Mouse (Mus musculus): ENCODE measurements around the gene Tank.
A peak's percentile ranks its signal among the peaks of the same experiment; 100 is the strongest.

The Tank gene

GRCm38 (mm10) chr2:61578433-61578832 lies at the start of gene Tank:
Gene Tank, plus strand, starts transcription at chr2:61578585.
- DNase-seq (ENCODE audit: low spot score in 2 of 2), result no peak

- no peak for DNase-seq (ENCODE audit: low spot score in 2 of 2)
Measured at GRCm38 (mm10) chr2:61532326-61532725, 46.1 kb upstream of the Tank start.

- peak; percentile 16 to 30 for DNase-seq (ENCODE audit: low spot score in 2 of 2)
Measured at GRCm38 (mm10) chr2:61533131-61533530, 45.3 kb upstream of the Tank start.

- DNase-seq (ENCODE audit: low spot score in 2 of 2), result no peak
Measured at GRCm38 (mm10) chr2:61536901-61537300, 41.5 kb upstream of the Tank start.

GRCm38 (mm10) chr2:61539378-61539777 lies 39.0 kb upstream of the Tank start:
- DNase-seq (ENCODE audit: low spot score in 2 of 2), result no peak

- no peak for DNase-seq (ENCODE audit: low spot score in 2 of 2)
Measured at GRCm38 (mm10) chr2:61542426-61542825, 36.0 kb upstream of the Tank start.

GRCm38 (mm10) chr2:61545666-61546065 lies 32.7 kb upstream of the Tank start:
- DNase-seq (ENCODE audit: low spot score in 2 of 2), result no peak

- no peak for DNase-seq (ENCODE audit: low spot score in 2 of 2)
Measured at GRCm38 (mm10) chr2:61548021-61548420, 30.4 kb upstream of the Tank start.

- no peak for DNase-seq (ENCODE audit: low spot score in 2 of 2)
Measured at GRCm38 (mm10) chr2:61551680-61552079, 26.7 kb upstream of the Tank start.

GRCm38 (mm10) chr2:61555367-61555766 lies 23.0 kb upstream of the Tank start:
- no peak for DNase-seq (ENCODE audit: low spot score in 2 of 2)

- no peak for DNase-seq (ENCODE audit: low spot score in 2 of 2)
Measured at GRCm38 (mm10) chr2:61555825-61556224, 22.6 kb upstream of the Tank start.

GRCm38 (mm10) chr2:61556639-61557038 lies 21.7 kb upstream of the Tank start:
- no peak for DNase-seq (ENCODE audit: low spot score in 2 of 2)

- DNase-seq (ENCODE audit: low spot score in 2 of 2), result no peak
Measured at GRCm38 (mm10) chr2:61557848-61558471, 20.4 kb upstream of the Tank start.

GRCm38 (mm10) chr2:61561058-61561457 lies 17.3 kb upstream of the Tank start:
- no peak for DNase-seq (ENCODE audit: low spot score in 2 of 2)

- DNase-seq (ENCODE audit: low spot score in 2 of 2), result no peak
Measured at GRCm38 (mm10) chr2:61563202-61563601, 15.2 kb upstream of the Tank start.

- DNase-seq (ENCODE audit: low spot score in 2 of 2), result no peak
Measured at GRCm38 (mm10) chr2:61567045-61567783, 11.2 kb upstream of the Tank start.

- DNase-seq (ENCODE audit: low spot score in 2 of 2), result no peak
Measured at GRCm38 (mm10) chr2:61569181-61569580, 9.2 kb upstream of the Tank start.

GRCm38 (mm10) chr2:61571343-61571955 lies 6.9 kb upstream of the Tank start:
- DNase-seq (ENCODE audit: low spot score in 2 of 2), result no peak

- no peak for DNase-seq (ENCODE audit: low spot score in 2 of 2)
Measured at GRCm38 (mm10) chr2:61576497-61576896, 1.9 kb upstream of the Tank start.

GRCm38 (mm10) chr2:61576928-61577695 lies 1.3 kb upstream of the Tank start:
- no peak for DNase-seq (ENCODE audit: low spot score in 2 of 2)

- DNase-seq (ENCODE audit: low spot score in 2 of 2), result no peak
Measured at GRCm38 (mm10) chr2:61577696-61578062, 706 bp upstream of the Tank start.

- DNase-seq (ENCODE audit: low spot score in 2 of 2), result no peak
Measured at GRCm38 (mm10) chr2:61579501-61579990, 1.2 kb downstream of the Tank start.
